Mouse (Mus musculus): ENCODE results near the gene Bicdl1. TPM values are rescaled to one million over a fixed set of nuclear protein-coding genes. Genes with fewer than 3 reads are reported as not detected.
"Not testable (repeated sequence)": the region's sequence is repeated elsewhere in the genome, so short reads cannot be mapped to it uniquely, and the experiment has no call there.

The Bicdl1 gene
- polyA plus RNA-seq, 1 experiment from 2014 or later, result 21.5 TPM

DNA sequence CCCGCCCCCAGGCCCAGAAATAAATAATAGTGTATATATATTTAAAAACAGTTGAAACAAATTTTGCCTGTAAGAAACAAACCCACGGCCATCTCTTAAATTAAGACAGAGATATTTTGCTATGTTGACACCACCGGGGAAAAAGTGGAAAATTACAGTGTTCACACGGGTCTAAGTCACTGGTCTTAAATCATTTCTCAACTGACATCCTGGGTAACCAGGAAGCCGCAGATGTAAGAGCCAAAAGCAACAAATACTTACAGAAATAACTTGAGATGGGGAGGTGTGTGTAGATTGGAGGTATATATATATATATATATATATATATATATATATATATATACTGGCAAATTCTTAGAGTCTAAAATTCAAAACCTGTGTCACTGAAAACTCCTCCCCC is 21.5 kb upstream of the Bicdl1 start:
- Histone ChIP-seq H3K4me1 (no peaks in the 10 kb centered on the region; the same call in 1 of the 2 replicates), H3K4me3 (no peak overlapping the region), H3K4me2 (replicated peaks) (no peak overlapping the region), H3K9me3 (no peaks in the 10 kb centered on the region), H3K9ac (no peak overlapping the region), H3K36me3 (no peaks in the 10 kb centered on the region), H3K27ac (no peak overlapping the region), H3K27me3 (replicated peaks) (no peaks in the 10 kb centered on the region)
- WGBS, result 85% methylated on average over 5 of the region's 5 CpGs
- no peak for ATAC-seq (ENCODE audit: low FRiP score, low read depth)

GRCm38 (mm10) chr5:115751916-115752315 is 20.5 kb upstream of the Bicdl1 start:
- H3K27me3 ChIP-seq (replicated peaks), result not testable (repeated sequence)
- 69% methylated on average over 9 of the region's 9 CpGs for WGBS

GRCm38 (mm10) chr5:115748316-115748715 is 16.9 kb upstream of the Bicdl1 start:
- Histone ChIP-seq H3K4me2 (replicated peaks) (no peak overlapping the region), H3K27ac (no peak overlapping the region), H3K36me3 (no peaks in the 10 kb centered on the region), H3K9ac (no peak overlapping the region), H3K4me1 (no peaks in the 10 kb centered on the region), H3K4me3 (no peak overlapping the region), H3K9me3 (no peaks in the 10 kb centered on the region), H3K27me3 (replicated peaks) (no peaks in the 10 kb centered on the region)
- no peak for ATAC-seq (ENCODE audit: low FRiP score, low read depth)
- 65% methylated on average over 8 of the region's 8 CpGs for WGBS

More at GRCm38 (mm10) chr5:115751916-115752315, 20.5 kb upstream of the Bicdl1 start:
- H3K4me1 ChIP-seq; H3K9me3 ChIP-seq; H3K27ac ChIP-seq; H3K9ac ChIP-seq; H3K36me3 ChIP-seq; ATAC-seq (ENCODE audit: low FRiP score, low read depth); H3K4me3 ChIP-seq; H3K4me2 ChIP-seq (replicated peaks): not testable (repeated sequence)

- no peak overlapping the region for H3K9ac ChIP-seq
- H3K9me3 ChIP-seq, result no peaks in the 10 kb centered on the region
- H3K27me3 ChIP-seq (replicated peaks), result no peaks in the 10 kb centered on the region
- WGBS, result 91% methylated on average over 15 of the region's 15 CpGs
- no peak overlapping the region for H3K4me2 ChIP-seq (replicated peaks)
- no peak for ATAC-seq (ENCODE audit: low FRiP score, low read depth)
- H3K4me3 ChIP-seq, result no peak overlapping the region
- no peaks in the 10 kb centered on the region for H3K4me1 ChIP-seq
- no peak overlapping the region for H3K27ac ChIP-seq
- no peaks in the 10 kb centered on the region for H3K36me3 ChIP-seq
Observed at GRCm38 (mm10) chr5:115745319-115745718, 13.9 kb upstream of the Bicdl1 start.

DNA sequence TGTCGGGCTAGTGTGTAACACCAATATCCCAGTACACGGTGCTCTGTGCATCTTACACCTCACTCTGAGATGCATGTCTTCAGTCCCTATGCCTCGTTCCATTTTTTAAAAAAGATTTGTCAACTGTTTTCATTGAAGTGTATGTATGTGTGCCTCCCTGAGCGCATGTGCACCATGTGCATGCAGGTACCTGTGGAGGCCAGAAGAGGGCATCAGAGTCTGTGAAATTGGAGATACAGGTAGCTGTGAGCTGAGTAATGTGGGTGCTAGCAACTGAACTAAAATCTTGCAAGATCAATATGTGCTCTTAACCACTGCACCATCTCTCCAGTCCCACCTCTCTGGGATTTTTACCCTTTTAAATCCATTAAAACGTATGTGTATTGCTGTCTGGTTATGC is 6.6 kb upstream of the Bicdl1 start:
- Histone ChIP-seq H3K4me1 (no peaks in the 10 kb centered on the region), H3K9me3 (peaks cover 3% of the 10 kb centered on the region; the same call in 1 of the 2 replicates), H3K36me3 (no peaks in the 10 kb centered on the region), H3K4me3 (no peak overlapping the region), H3K27me3 (replicated peaks) (no peaks in the 10 kb centered on the region), H3K9ac (no peak overlapping the region), H3K27ac (no peak overlapping the region), H3K4me2 (replicated peaks) (no peak overlapping the region)
- WGBS, result 90% methylated on average over 5 of the region's 5 CpGs
- no peak for ATAC-seq (ENCODE audit: low FRiP score, low read depth)

- H3K27ac ChIP-seq, result no peak overlapping the region
- peaks cover 3% of the 10 kb centered on the region; the same call in 1 of the 2 replicates for H3K9me3 ChIP-seq
- 83% methylated on average over 2 of the region's 2 CpGs for WGBS
- H3K27me3 ChIP-seq (replicated peaks), result peaks cover 10% of the 10 kb centered on the region; the same call in 1 of the 2 replicates
- no peak overlapping the region for H3K9ac ChIP-seq
- H3K36me3 ChIP-seq, result no peaks in the 10 kb centered on the region
- ATAC-seq (ENCODE audit: low FRiP score, low read depth), result no peak
- H3K4me2 ChIP-seq (replicated peaks), result no peak overlapping the region
- no peak overlapping the region for H3K4me3 ChIP-seq
- H3K4me1 ChIP-seq, result peaks cover 7% of the 10 kb centered on the region; the same call in 1 of the 2 replicates
Observed at GRCm38 (mm10) chr5:115734570-115734969, 3.1 kb upstream of the Bicdl1 start.

- H3K9ac ChIP-seq, result 0 out of 2 replicates have a peak overlapping the region, but pooled peaks have one; percentile 29
- ATAC-seq (ENCODE audit: low FRiP score, low read depth), result peak; percentile 72
- H3K27me3 ChIP-seq (replicated peaks), result peaks cover 13% of the 10 kb centered on the region
- H3K4me3 ChIP-seq, result peak overlapping the region; percentile 72
- peak overlapping the region; percentile 32; the same call in 1 of the 2 replicates for H3K27ac ChIP-seq
- H3K9me3 ChIP-seq, result no peaks in the 10 kb centered on the region
- peaks cover 7% of the 10 kb centered on the region; the same call in 1 of the 2 replicates for H3K4me1 ChIP-seq
- peak overlapping the region; percentile 95 for H3K4me2 ChIP-seq (replicated peaks)
- no peaks in the 10 kb centered on the region for H3K36me3 ChIP-seq
- WGBS, result under 1% methylated on average over 9 of the region's 9 CpGs
Observed at GRCm38 (mm10) chr5:115732849-115733216, 1.4 kb upstream of the Bicdl1 start.

- H3K27me3 ChIP-seq (replicated peaks), result peaks cover 13% of the 10 kb centered on the region
- WGBS, result under 1% methylated on average over 78 of the region's 91 CpGs
Observed at GRCm38 (mm10) chr5:115732176-115732848, 891 bp upstream of the Bicdl1 start.

DNA sequence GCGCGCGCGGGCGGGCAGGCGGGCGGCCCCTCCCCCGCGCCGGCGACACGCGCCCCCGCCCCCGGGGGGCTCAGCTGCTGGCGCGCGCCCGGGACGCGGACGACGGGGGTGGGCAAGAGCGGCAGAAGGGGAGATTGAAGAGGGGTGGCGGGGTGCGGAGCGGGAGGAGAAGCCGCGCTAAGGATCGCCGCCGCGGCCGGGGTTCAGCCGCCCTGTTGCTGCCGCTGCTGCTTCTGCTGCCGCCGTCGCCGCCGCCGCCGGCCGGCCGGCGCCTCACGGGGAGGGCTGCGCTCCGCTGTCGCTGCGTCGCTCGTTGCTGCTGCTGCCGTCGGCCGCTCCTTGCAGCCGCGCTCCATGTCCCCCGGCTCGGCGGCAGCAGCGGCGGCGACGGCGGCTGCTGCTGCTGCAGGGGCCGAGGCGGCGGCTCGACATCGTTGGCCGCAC is 333 bp upstream of the Bicdl1 start:
- ATAC-seq (ENCODE audit: low FRiP score, low read depth), result peak; percentile 19

More at GRCm38 (mm10) chr5:115732176-115732848, 891 bp upstream of the Bicdl1 start:
- peak overlapping the region; percentile 95 for H3K4me2 ChIP-seq (replicated peaks)
- peaks cover 7% of the 10 kb centered on the region; the same call in 1 of the 2 replicates for H3K4me1 ChIP-seq
- H3K9ac ChIP-seq, result peak overlapping the region; percentile 79
- H3K27ac ChIP-seq, result peak overlapping the region; percentile 84
- no peaks in the 10 kb centered on the region for H3K36me3 ChIP-seq
- no peaks in the 10 kb centered on the region for H3K9me3 ChIP-seq
- peak overlapping the region; percentile 72 for H3K4me3 ChIP-seq
- ATAC-seq (ENCODE audit: low FRiP score, low read depth), result peak; percentile 93

DNA sequence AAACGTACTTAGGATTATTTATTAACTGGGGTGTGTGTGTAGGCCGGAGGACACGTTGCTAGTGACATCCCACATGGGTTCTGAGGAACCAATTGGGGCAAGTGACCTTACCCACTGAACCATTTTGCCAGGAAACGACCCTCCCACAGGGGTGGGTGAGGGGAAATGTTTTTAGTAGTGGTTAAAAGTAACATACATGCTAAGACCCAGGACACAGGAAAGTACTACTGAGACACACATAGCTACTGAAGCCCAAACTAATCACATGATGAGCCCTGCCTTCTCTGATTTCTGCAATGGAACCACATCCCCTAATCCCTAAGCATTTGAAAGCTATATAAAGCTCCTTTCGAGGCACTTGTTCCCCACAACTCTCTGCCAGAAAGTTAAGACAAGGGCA is 1.1 kb downstream of the Bicdl1 start:
- H3K9me3 ChIP-seq, result no peaks in the 10 kb centered on the region
- H3K4me3 ChIP-seq, result peak overlapping the region; percentile 72
- no peak overlapping the region for H3K27ac ChIP-seq
- peaks cover 7% of the 10 kb centered on the region; the same call in 1 of the 2 replicates for H3K4me1 ChIP-seq
- 72% methylated on average over 5 of the region's 5 CpGs for WGBS
- H3K36me3 ChIP-seq, result no peaks in the 10 kb centered on the region
- H3K9ac ChIP-seq, result peak overlapping the region; percentile 79; the same call in 1 of the 2 replicates
- H3K4me2 ChIP-seq (replicated peaks), result peak overlapping the region; percentile 95
- ATAC-seq (ENCODE audit: low FRiP score, low read depth), result no peak
- peaks cover 13% of the 10 kb centered on the region for H3K27me3 ChIP-seq (replicated peaks)

More for the DNA sequence above, 333 bp upstream of the Bicdl1 start:
- Histone ChIP-seq H3K9ac (peak overlapping the region; percentile 79), H3K4me3 (peak overlapping the region; percentile 72), H3K4me1 (peaks cover 7% of the 10 kb centered on the region; the same call in 1 of the 2 replicates), H3K27me3 (replicated peaks) (peaks cover 13% of the 10 kb centered on the region), H3K4me2 (replicated peaks) (peak overlapping the region; percentile 95), H3K9me3 (no peaks in the 10 kb centered on the region), H3K27ac (peak overlapping the region; percentile 84), H3K36me3 (no peaks in the 10 kb centered on the region)
- under 1% methylated on average over 50 of the region's 72 CpGs for WGBS

GRCm38 (mm10) chr5:115726581-115726980 is 4.8 kb downstream of the Bicdl1 start:
- Histone ChIP-seq H3K4me2 (replicated peaks) (no peak overlapping the region), H3K9me3 (no peaks in the 10 kb centered on the region), H3K27me3 (replicated peaks) (peaks cover 13% of the 10 kb centered on the region), H3K4me1 (peaks cover 7% of the 10 kb centered on the region; the same call in 1 of the 2 replicates), H3K27ac (no peak overlapping the region), H3K4me3 (no peak overlapping the region), H3K9ac (no peak overlapping the region), H3K36me3 (peaks cover 3% of the 10 kb centered on the region; the same call in 1 of the 2 replicates)
- 83% methylated on average over 8 of the region's 8 CpGs for WGBS
- no peak for ATAC-seq (ENCODE audit: low FRiP score, low read depth)

GRCm38 (mm10) chr5:115726019-115726418 is 5.4 kb downstream of the Bicdl1 start:
- no peak overlapping the region for H3K27ac ChIP-seq
- H3K9ac ChIP-seq, result no peak overlapping the region
- H3K9me3 ChIP-seq, result no peaks in the 10 kb centered on the region
- 81% methylated on average over 16 of the region's 16 CpGs for WGBS
- no peak overlapping the region for H3K4me3 ChIP-seq
- H3K27me3 ChIP-seq (replicated peaks), result peaks cover 13% of the 10 kb centered on the region
- H3K4me1 ChIP-seq, result peaks cover 7% of the 10 kb centered on the region; the same call in 1 of the 2 replicates
- H3K36me3 ChIP-seq, result peaks cover 3% of the 10 kb centered on the region; the same call in 1 of the 2 replicates
- no peak overlapping the region for H3K4me2 ChIP-seq (replicated peaks)
- ATAC-seq (ENCODE audit: low FRiP score, low read depth), result no peak

All from neural tube, embryonic 12.5 days (tissue).